Mouse (Mus musculus): Measurements from ENCODE around the gene Sart1.
A peak's percentile ranks its signal among the peaks of the same experiment; 100 is the strongest.
"Not testable (repeated sequence)": the region's sequence is repeated elsewhere in the genome, so short reads cannot be mapped to it uniquely, and the experiment has no call there.

The Sart1 gene

DNA sequence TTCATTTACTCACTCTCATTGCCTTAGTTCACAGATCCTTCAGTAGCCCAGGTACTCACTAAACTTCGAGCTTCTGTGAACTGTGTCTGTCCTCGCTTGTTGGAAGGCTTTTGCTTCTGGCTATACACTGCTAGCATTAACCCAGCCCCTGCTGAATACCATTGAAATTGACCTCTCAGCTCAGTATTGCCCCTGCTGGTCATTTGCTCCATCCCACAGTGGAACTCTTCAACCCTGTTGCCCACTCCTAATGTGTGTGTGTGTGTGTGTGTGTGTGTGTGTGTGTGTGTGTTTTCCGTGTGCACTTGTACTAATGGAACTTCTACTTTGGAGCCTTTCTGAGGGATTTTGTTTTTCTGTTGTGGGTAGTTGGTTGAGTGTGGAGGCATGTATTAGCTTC, 17.6 kb downstream of the Sart1 start:
- no peak for DNase-seq (ENCODE audit: low read depth, low spot score)

GRCm38 (mm10) chr19:5367455-5367854, 21.0 kb downstream of the Sart1 start:
- no peak for DNase-seq (ENCODE audit: low read depth, low spot score)

DNA sequence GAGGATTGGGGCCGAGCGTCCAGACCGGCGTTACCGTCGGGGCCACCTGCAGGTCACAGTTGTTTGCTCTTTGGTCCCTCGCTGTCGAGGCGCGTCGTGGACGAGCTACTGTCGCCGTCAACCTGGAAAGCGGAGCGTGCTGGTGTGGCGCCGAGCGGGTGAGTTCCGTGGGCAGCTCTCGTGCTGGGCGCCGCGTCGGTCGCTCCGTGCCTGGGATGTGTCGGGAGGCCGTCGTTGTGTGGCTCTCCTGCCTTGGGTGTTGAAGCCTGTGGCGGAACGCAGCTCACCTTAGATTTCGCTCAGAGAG, 21.5 kb downstream of the Sart1 start, which contains the start of gene Banf1:
Banf1 (minus strand) TSS at position 116 of the 307 bp plus-strand sequence.
- no peak for DNase-seq (ENCODE audit: low read depth, low spot score)

- DNase-seq (ENCODE audit: low read depth, low spot score), result peak; percentile 97
Observed at GRCm38 (mm10) chr19:5366175-5367052, 22.1 kb downstream of the Sart1 start, which contains the start of gene Eif1ad. Eif1ad (plus strand) TSS chr19:5366741.

GRCm38 (mm10) chr19:5365751-5366150, 22.8 kb downstream of the Sart1 start:
- DNase-seq (ENCODE audit: low read depth, low spot score), result no peak

DNA sequence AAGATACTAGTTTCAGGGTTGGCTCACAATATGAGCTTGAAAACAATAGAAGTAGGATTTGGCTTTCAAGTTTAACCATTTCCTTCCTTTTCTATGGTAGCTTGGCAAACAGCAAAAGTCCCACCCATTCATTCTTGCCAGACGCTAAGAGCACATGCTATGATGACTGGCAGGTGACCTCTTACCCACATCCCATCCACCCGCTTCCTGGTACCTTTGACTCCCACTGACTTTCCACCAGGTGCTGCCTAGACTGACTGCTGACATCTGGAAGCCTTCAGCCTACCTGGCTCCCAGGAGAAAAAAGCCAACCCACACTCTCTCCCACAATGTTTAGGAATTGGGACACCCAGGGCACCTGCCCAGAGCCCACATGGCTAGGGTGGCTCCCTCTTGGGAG, 24.4 kb downstream of the Sart1 start:
- no peak for DNase-seq (ENCODE audit: low read depth, low spot score)

GRCm38 (mm10) chr19:5362186-5362585, 26.3 kb downstream of the Sart1 start:
- DNase-seq (ENCODE audit: low read depth, low spot score), result no peak

DNA sequence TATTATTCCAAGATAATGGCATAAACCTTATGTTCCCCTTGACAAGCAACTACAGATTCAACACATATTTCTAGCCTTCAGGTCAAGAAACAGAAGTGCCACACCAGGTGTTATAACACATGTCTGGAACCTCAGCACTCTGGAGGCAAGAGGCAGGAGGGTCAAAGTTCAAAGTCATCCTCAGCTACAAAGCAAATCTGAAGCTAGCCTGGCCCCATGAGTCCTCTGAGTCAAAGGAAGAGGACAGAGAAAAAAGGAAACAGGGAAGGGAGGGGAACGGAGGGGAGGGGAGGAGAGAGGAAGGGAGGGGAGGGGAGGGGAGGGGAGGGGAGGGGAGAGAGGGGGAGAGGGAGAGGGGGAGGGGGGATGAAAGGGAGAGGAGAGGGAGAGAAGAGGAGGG, 32.4 kb downstream of the Sart1 start:
- DNase-seq (ENCODE audit: low read depth, low spot score), result no peak

GRCm38 (mm10) chr19:5353609-5354008, 34.9 kb downstream of the Sart1 start:
- no peak for DNase-seq (ENCODE audit: low read depth, low spot score)

GRCm38 (mm10) chr19:5349502-5349873, 39.0 kb downstream of the Sart1 start, which contains the start of gene Cst6:
Cst6 (minus strand) TSS chr19:5349574.
- DNase-seq (ENCODE audit: low read depth, low spot score), result not testable (repeated sequence)

DNA sequence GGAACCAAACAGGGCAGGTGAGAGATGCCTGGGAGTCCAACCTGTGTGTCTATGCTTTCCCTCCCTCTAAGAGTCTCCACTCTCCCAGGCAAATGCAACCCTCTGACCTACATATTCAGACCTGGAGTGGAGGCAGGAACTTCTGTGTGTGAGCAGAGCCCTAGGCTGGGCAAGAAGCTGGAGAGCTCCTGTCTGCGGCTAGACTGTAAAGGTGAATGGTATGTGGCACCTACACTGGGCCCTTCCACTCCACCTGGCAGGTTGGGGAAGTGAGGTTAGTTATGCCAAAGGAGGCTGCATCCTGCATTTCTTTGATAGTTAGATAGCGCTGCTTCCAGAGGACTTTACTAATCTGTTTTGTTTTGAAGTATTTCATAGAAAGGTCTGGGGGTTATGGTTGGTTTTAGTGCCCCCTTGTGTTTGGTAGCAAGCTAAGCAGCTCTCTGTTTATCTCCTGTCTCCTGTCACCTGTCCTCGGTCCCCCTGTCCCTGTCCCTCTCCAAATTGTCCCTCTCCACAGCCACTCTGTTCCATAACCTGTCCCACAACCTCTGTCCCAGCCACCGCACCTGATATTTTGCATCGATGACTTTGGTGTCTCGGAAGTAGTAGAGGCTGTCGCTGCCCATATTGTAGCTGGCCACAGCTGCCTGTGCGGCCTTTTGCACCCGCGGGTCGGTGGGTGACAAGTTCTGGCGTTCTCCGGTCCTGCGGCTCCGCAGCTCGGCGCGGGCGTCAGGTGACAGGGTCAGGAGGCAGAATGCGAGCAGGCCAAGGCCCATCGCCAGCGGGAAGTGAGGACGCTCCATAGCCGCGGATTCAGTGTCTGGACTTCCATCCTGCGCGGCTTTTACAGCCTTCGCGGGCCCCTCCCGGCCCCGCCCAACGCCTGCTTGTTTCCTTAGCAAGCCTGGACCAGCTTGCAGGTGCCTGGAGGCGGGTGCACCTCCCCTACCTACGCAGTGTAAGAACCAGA, 39.7 kb downstream of the Sart1 start:
- peak; percentile 20 for DNase-seq (ENCODE audit: low read depth, low spot score)

DNA sequence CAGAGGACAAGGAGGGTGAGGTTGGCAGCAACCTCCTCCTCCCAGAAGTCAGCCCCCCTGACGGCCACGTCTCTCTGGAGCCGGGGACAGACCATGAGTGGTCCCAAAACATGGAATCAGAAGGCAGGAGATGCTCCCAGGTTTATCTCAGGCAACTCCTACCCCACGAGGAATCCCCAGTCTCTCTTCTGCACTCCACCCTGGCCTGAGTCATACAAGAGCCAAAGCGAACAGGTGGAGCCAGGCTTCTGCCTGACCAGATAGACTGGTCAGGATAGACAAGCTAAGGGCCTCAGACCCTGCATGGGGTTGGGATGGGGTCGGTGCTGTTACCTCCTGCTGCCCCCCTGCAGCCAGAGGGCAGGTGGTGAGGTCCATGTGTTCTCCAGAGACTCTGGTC, 40.4 kb downstream of the Sart1 start:
- no peak for DNase-seq (ENCODE audit: low read depth, low spot score)

DNA sequence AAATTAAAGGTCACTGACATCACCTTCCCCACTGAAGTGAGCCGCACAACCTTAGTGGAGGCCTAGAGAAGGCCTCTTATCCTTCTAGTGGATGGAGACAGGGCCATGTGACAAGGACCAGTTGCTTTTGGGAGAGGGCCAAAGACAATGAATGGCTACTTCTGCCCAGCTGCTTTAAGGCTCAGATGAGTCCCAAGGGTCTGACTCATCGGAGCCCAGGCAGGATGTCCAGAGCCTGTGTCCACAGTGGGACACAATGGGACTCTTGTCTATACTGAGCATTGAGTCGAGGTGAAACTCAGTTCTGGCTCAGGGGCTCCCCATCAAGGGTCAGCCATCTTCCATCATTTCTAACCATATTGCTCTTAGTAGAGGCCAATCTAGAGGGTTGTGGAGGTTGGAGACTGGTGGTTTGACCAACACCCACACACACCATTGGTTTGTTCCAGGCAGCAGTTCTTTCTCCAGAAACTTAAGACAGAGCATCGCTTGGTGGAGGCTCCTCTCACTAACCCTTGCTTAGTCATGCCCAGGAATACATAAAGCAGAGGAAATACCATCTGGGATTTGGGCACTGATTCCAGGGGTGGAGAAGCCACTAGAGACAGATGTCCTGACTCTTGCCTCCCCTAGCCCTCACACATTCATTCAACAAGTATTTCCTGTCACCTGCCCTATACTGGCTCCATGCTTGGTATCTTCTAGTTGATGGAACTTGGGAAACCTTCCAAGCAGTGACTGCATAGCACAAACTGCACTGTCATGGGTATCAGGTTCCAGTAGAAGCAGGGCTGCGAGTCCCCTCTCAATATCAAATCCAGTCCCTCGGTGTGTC, 43.0 kb downstream of the Sart1 start:
- DNase-seq (ENCODE audit: low read depth, low spot score), result no peak

GRCm38 (mm10) chr19:5341360-5341759, 47.1 kb downstream of the Sart1 start:
- DNase-seq (ENCODE audit: low read depth, low spot score), result no peak

DNA sequence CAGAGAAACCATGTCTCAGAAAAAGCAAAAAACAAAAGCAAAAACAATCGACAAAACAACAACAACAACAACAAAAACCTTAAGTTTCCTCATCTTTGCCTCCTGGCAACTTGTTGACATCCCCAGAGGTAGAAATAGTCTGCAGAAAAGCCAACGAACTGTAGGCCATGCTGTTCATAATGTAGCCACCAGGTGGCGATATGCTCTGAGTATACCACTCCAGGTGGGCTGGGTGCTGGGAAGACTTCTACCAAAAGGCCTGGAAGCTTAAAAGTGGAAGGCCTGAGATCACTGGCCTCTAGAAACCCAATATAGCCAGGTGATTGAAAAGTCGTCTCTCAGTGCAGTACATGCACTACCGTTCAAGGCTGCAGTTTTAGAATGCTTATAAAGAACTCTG, 50.5 kb downstream of the Sart1 start:
- DNase-seq (ENCODE audit: low read depth, low spot score), result peak; percentile 77

- no peak for DNase-seq (ENCODE audit: low read depth, low spot score)
Observed at GRCm38 (mm10) chr19:5335441-5335840, 53.1 kb downstream of the Sart1 start, which contains the start of gene Catsper1. Catsper1 (plus strand) TSS chr19:5335741.

- DNase-seq (ENCODE audit: low read depth, low spot score), result no peak
Observed at GRCm38 (mm10) chr19:5334741-5335140, 53.8 kb downstream of the Sart1 start.

DNA sequence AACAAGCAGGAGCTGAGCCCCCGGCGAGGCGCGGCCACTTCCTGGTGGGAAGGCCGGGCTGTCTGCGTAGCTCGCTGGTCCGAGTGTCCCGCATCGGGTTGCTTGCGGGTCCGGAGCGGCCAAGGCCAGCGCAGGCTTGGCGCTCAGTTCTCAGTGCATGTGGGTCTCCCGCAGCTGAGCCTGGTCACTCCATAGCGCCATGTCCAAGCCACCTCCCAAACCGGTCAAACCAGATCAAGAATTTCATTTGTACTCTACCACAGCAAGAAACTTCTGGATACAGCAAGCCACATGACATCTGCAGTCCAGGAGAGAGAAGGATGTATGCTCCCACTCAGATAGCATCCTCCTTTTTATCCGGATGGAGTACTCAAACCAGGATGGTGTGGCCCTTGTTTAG, 60.5 kb downstream of the Sart1 start:
- no peak for DNase-seq (ENCODE audit: low read depth, low spot score)
